Mouse (Mus musculus) thymus, postnatal 14 days (tissue): ENCODE measurements at regions not wholly inside any gene's neighbourhood (a gene's known extent, or its start where the extent isn't known, plus 50 kb on each side); places are given as distances from the start of the nearest gene placed in this dataset.

Experiments
- DNase-seq: peaks from one replicate; pipeline ENCODE4 v3.0.0; 2021

GRCm38 (mm10) chr2:79138368-79139109 is 116.7 kb upstream of the Itga4 start:
- DNase-seq: no peak

- no peak for DNase-seq
These were observed 113.3 kb upstream of the Itga4 start for GRCm38 (mm10) chr2:79141961-79142360.

GRCm38 (mm10) chr2:79143196-79143595 is 112.0 kb upstream of the Itga4 start:
- no peak for DNase-seq

GRCm38 (mm10) chr2:79145897-79146296 is 109.3 kb upstream of the Itga4 start:
- no peak for DNase-seq

GRCm38 (mm10) chr2:79146563-79146962 is 108.7 kb upstream of the Itga4 start:
- no peak for DNase-seq

- DNase-seq: peak; percentile 18
These were observed 106.1 kb upstream of the Itga4 start for GRCm38 (mm10) chr2:79149012-79149698.

- no peak for DNase-seq
These were observed 103.6 kb upstream of the Itga4 start for GRCm38 (mm10) chr2:79151610-79152009.

- no peak for DNase-seq
These were observed 103.1 kb upstream of the Itga4 start for GRCm38 (mm10) chr2:79152031-79152694.

- DNase-seq: no peak
These were observed 102.5 kb upstream of the Itga4 start for GRCm38 (mm10) chr2:79152695-79153057.

GRCm38 (mm10) chr2:79153070-79153469 is 102.2 kb upstream of the Itga4 start:
- DNase-seq: no peak

GRCm38 (mm10) chr2:79158450-79159055 is 96.7 kb upstream of the Itga4 start:
- no peak for DNase-seq

GRCm38 (mm10) chr2:79159336-79159735 is 95.9 kb upstream of the Itga4 start:
- no peak for DNase-seq

GRCm38 (mm10) chr2:79172967-79173919 is 82.0 kb upstream of the Itga4 start:
- DNase-seq: no peak

GRCm38 (mm10) chr2:79174282-79174681 is 80.9 kb upstream of the Itga4 start:
- DNase-seq: no peak

GRCm38 (mm10) chr2:79180782-79181181 is 74.4 kb upstream of the Itga4 start:
- no peak for DNase-seq

GRCm38 (mm10) chr2:79183034-79183630 is 72.1 kb upstream of the Itga4 start:
- DNase-seq: no peak

- no peak for DNase-seq
These were observed 69.8 kb upstream of the Itga4 start for GRCm38 (mm10) chr2:79185234-79186101.

- DNase-seq: peak; percentile 37
These were observed 68.3 kb upstream of the Itga4 start for GRCm38 (mm10) chr2:79186878-79187277.

GRCm38 (mm10) chr2:79188511-79189193 is 66.6 kb upstream of the Itga4 start:
- no peak for DNase-seq

- no peak for DNase-seq
These were observed 61.4 kb upstream of the Itga4 start for GRCm38 (mm10) chr2:79193851-79194250.
